Mouse (Mus musculus) thymus, adult 2 months (tissue): Measurements from ENCODE around the gene Spag16.

ENCODE experiments used
- CTCF ChIP-seq: fragments of 200-500 bp; IDR thresholded peaks from 2 replicates; pipeline ENCODE4 v1.5.1; 2012; ENCODE audit warnings: mild to moderate bottlenecking, control low read depth, low read length, moderate library complexity, borderline replicate concordance; ENCODE audit not compliant: control insufficient read depth, poor library complexity, insufficient read depth; ENCODE audit errors: extremely low read depth
- POLR2A ChIP-seq: fragments of 200-500 bp; IDR thresholded peaks from 2 replicates; pipeline ENCODE4 v1.6.1; 2012; ENCODE audit warnings: mild to moderate bottlenecking, low read length, control low read depth, moderate library complexity; ENCODE audit not compliant: control insufficient read depth, poor library complexity, insufficient read depth; ENCODE audit errors: extremely low read depth

GRCm38 (mm10) chr1:70279296-70279695, 452.5 kb downstream of the Spag16 start:
- TF ChIP-seq POLR2A (no peak), CTCF (no peak)
